Comparison of ENCODE assay signal across 10 mouse cellular contexts in the genomic region with DNA sequence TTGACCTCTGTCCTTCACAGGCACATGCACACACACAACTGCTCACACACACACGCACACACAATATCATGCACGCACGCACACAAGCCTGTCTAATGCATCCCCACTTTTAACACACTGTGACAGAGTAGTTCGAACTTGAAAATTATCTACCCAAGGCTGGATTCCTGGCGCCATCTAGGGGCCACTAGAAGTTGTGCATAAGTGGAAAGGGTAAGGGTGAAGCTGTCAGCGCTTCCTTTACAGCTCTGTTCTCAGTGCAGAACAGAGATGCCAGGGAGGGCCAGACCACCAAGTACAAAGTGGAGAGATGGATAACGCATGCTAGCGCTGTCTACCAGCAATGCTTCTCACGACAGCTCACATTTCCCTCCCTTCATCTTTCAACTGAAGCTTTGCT. TPM values are rescaled to one million over a fixed set of nuclear protein-coding genes. Genes with fewer than 3 reads are reported as not detected.
DNase-seq lines count a peak whose midpoint lies in the region; ATAC-seq and TF ChIP-seq lines count a peak whose summit lies in the region.
"Had no signal": no experiment of that assay in that cellular context is flagged by ENCODE, and none has a peak within 500 bp of the region (broad histone marks: within the 10 kb centered on the region; RNA-seq: fewer than 3 reads in every experiment).

No protein-coding gene starts in this region.

- in situ Hi-C loops in Patski (cut with MboI; ENCODE audit: low pct_unique_long_range_greater_than_20kb): loop anchor here (5.0 kb wide), 2 partner anchors 91 to 786 kb away; no protein-coding TSS in a partner anchor

- H3K36me3 ChIP-seq in hindbrain, embryonic 13.5 days: no peaks in the 10 kb centered on the region

- H3K4me3 ChIP-seq in layer of hippocampus, adult 2 months: no peak overlapping the region
- H3K4me3 ChIP-seq in hindbrain, embryonic 13.5 days: no peak overlapping the region
- H3K4me3 ChIP-seq: erythroblast, embryonic 14.5 days; megakaryocyte, embryonic 14.5 days had no signal

- no peak overlapping the region for H3K27ac ChIP-seq in layer of hippocampus, adult 2 months
- no peak overlapping the region for H3K27ac ChIP-seq in hindbrain, embryonic 13.5 days

- H3K9ac ChIP-seq in hindbrain, embryonic 13.5 days: no peak overlapping the region

- no peaks in the 10 kb centered on the region; the same call in 1 of the 2 replicates for H3K4me1 ChIP-seq in hindbrain, embryonic 13.5 days (replicated peaks)

- TF ChIP-seq CTCF in layer of hippocampus, adult 2 months (conservative IDR thresholded peaks at IDR 0.05): peak; percentile 86
- peak; percentile 73 for TF ChIP-seq CTCF in Patski (IDR thresholded peaks at IDR 0.05)

- no peak overlapping the region for H3K4me2 ChIP-seq in hindbrain, embryonic 13.5 days

- CTCF ChIA-PET in Patski (lab: Charles Lee): interaction anchor here (0.9 to 3.1 kb wide), 3 partner anchors 14 to 375 kb away, joined by 3 to 12 read pairs (median 9); no protein-coding TSS in a partner anchor

- POLR2A ChIA-PET in Patski (lab: Charles Lee): interaction anchor here (0.6 kb wide), 1 partner anchor 1174 kb away, joined by 3 read pairs; no protein-coding TSS in a partner anchor

- no peak for ATAC-seq in Patski
- ATAC-seq in hindbrain, embryonic 13.5 days (ENCODE audit: low FRiP score): peak; percentile 63; the same call in 1 of the 2 replicates

- no peaks in the 10 kb centered on the region for H3K9me3 ChIP-seq in hindbrain, embryonic 13.5 days
- H3K9me3 ChIP-seq: megakaryocyte, embryonic 14.5 days had no signal

- peak; percentile 50 to 56 for DNase-seq in layer of hippocampus, adult 2 months (ENCODE audit: low spot score in 2 of 2)
- DNase-seq in layer of hippocampus, adult 9-11 months: no peak
- DNase-seq in Patski (ENCODE audit: low read depth, low spot score): no peak
- peak; percentile 47 to 66 for DNase-seq in cerebellum, postnatal 25 days
- DNase-seq in left cerebral cortex, postnatal 36 days (ENCODE audit: low spot score in 2 of 2): peak; percentile 28 to 50
- DNase-seq in natural killer cell, adult 2 months (ENCODE audit: low spot score in 2 of 2): peak; percentile 29 to 57
- peak; percentile 62 for DNase-seq in thymus, postnatal 14 days

- 39% methylated on average over 9 of the region's 9 CpGs for WGBS in hindbrain, embryonic 13.5 days

- intact Hi-C loops in left cerebral cortex, postnatal 36 days (cut with DNase I): loop anchor here (1.0 to 5.0 kb wide), 2 partner anchors 91 to 375 kb away; no protein-coding TSS in a partner anchor

- peaks cover 3% of the 10 kb centered on the region for H3K27me3 ChIP-seq in Patski
- no peaks in the 10 kb centered on the region for H3K27me3 ChIP-seq in hindbrain, embryonic 13.5 days
- H3K27me3 ChIP-seq: megakaryocyte, embryonic 14.5 days had no signal

RNA-seq across cellular contexts. Expression of gene Syk, which starts 45.6 kb away (rescaled TPM):
- 1 to 10 TPM; 3.1 TPM for total RNA-seq in layer of hippocampus, adult 2 months (2021)
- polyA plus RNA-seq in Patski (2021): not detected
- polyA plus RNA-seq in hindbrain, embryonic 13.5 days (2015; fragmentation: Nextera tagmentation; extraction: Ambion mirVana): 1.7 and 1.8 TPM in 2 replicates
- 1 to 10 TPM; 3.5 to 3.6 TPM for total RNA-seq in left cerebral cortex, postnatal 36 days (2021)

Comparison
In these comparisons a context has a peak if more than half of its experiments do, and no peak if none do; other contexts are left out.
1. DNase-seq: peak in layer of hippocampus, adult 2 months (2 of 2), cerebellum, postnatal 25 days (2 of 2), left cerebral cortex, postnatal 36 days (2 of 2), natural killer cell, adult 2 months (2 of 2) and thymus, postnatal 14 days (single experiment); none in layer of hippocampus, adult 9-11 months (single experiment) and Patski (single experiment).